Mouse (Mus musculus) brain, embryonic 14.5 days (tissue): Measurements from ENCODE around the gene Fam198b.

Source experiments
- CTCF ChIP-seq: fragments of 200-500 bp; IDR thresholded peaks from 2 replicates; pipeline ENCODE4 v1.5.1; 2012; ENCODE audit warnings: inconsistent platforms, mild to moderate bottlenecking, moderate library complexity, borderline replicate concordance; ENCODE audit not compliant: insufficient read depth, insufficient read length; ENCODE audit errors: extremely low read depth
- POLR2A ChIP-seq: fragments of 200-500 bp; IDR thresholded peaks from 2 replicates; pipeline ENCODE4 v1.6.1; 2012; ENCODE audit warnings: mild to moderate bottlenecking, inconsistent platforms, borderline replicate concordance; ENCODE audit not compliant: poor library complexity, insufficient read depth, insufficient read length, severe bottlenecking; ENCODE audit errors: extremely low read depth

- TF ChIP-seq CTCF (no peak), POLR2A (no peak)
These were observed 87.2 kb downstream of the Fam198b start for GRCm38 (mm10) chr3:79971542-79971941.
